Mouse (Mus musculus): ENCODE measurements around the gene Ttc7b. TPM values are rescaled to one million over a fixed set of nuclear protein-coding genes. Genes with fewer than 3 reads are reported as not detected.

Ttc7b gene
- polyA plus RNA-seq, 1 experiment from 2014 or later = 4.3 TPM

- WGBS = 72% methylated on average over 1 of the region's 1 CpGs
- no peak for ATAC-seq (replicated peaks; ENCODE audit: low FRiP score)
- Histone ChIP-seq H3K4me3 (replicated peaks) (no peak overlapping the region), H3K9me3 (replicated peaks) (no peaks in the 10 kb centered on the region), H3K9ac (no peak overlapping the region), H3K4me2 (no peak overlapping the region), H3K4me1 (peaks cover 26% of the 10 kb centered on the region), H3K27me3 (no peaks in the 10 kb centered on the region), H3K36me3 (no peaks in the 10 kb centered on the region), H3K27ac (no peak overlapping the region)
Observed at GRCm38 (mm10) chr12:100283283-100283682, 237.3 kb downstream of the Ttc7b start.

DNA sequence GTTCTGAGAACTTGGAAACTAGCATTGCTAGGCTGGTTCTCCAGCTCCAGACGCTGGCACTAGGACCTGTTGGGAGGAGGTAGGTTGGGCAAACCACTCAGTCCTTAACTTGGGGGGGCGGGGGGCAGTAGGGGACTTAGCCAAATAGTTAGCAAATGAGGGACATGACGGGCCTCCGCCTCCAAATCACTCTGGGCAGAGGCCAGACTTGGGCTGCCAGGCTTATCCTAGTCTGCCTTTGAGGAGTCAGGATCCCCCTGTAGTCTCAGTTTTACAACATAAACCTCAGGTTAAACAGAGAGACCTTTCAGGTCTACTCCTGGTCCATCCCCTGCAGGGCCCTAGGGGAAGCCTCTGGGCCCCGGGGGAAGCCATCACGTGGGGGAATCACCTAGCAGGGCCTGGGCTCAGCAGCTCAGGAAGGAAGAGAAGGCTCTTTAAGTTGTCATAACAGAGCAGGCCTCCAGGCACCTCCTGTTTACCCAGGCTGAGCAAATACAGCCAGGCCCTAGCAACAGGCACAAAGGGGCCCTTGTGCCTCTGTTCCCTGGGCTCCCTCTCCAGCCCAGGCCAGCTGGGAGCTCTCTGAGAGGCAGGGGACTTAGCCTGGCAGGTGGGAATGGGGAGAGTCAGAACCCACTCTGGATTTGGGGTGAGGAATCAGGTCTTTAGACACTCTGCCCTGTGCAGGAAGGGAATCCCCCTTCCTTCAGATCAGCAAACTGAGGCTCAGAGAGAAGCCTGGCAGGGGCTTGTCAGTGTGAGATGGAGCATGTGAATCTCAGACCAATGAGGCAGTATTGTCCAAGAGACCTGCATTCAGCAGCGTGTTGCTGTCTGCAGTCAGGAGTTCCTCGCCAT is 238.4 kb downstream of the Ttc7b start:
- Histone ChIP-seq H3K27ac (peak overlapping the region; percentile 59), H3K36me3 (no peaks in the 10 kb centered on the region), H3K4me1 (peaks cover 29% of the 10 kb centered on the region), H3K4me2 (no peak overlapping the region), H3K27me3 (no peaks in the 10 kb centered on the region), H3K4me3 (replicated peaks) (no peak overlapping the region), H3K9ac (no peak overlapping the region), H3K9me3 (replicated peaks) (no peaks in the 10 kb centered on the region)
- WGBS = 61% methylated on average over 8 of the region's 8 CpGs
- peak; percentile 61 for ATAC-seq (replicated peaks; ENCODE audit: low FRiP score)

- peak; percentile 29; the same call in 1 of the 2 replicates for ATAC-seq (replicated peaks; ENCODE audit: low FRiP score)
- Histone ChIP-seq H3K4me1 (peaks cover 39% of the 10 kb centered on the region), H3K9me3 (replicated peaks) (no peaks in the 10 kb centered on the region), H3K27ac (peak overlapping the region; percentile 9; the same call in 1 of the 2 replicates), H3K36me3 (no peaks in the 10 kb centered on the region), H3K4me2 (no peak overlapping the region), H3K4me3 (replicated peaks) (no peak overlapping the region), H3K9ac (no peak overlapping the region), H3K27me3 (no peaks in the 10 kb centered on the region)
- WGBS = 53% methylated on average over 4 of the region's 4 CpGs
Observed at GRCm38 (mm10) chr12:100280972-100281794, 239.4 kb downstream of the Ttc7b start.

DNA sequence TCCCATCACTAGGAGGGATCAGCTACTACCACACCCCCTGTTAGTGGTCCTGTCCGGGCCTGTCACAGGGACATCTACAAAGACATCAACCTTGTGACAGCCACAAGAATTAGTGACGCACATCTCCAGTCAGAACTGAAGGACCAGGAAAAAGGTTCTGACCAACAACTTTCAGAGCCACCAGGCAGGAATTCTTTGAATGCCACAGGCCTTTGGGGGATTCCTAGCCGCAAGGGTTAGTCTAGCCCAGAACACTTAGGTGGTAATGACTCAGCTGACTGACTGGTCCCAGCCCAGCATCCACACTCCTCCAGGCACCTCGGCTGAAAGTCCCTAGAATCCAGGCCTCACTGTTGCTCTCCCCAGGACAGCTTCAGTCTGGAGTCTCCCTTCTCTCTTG is 240.7 kb downstream of the Ttc7b start:
- no peaks in the 10 kb centered on the region for H3K9me3 ChIP-seq (replicated peaks)
- no peak overlapping the region for H3K9ac ChIP-seq
- no peaks in the 10 kb centered on the region for H3K27me3 ChIP-seq
- peaks cover 41% of the 10 kb centered on the region for H3K4me1 ChIP-seq
- no peak overlapping the region for H3K4me3 ChIP-seq (replicated peaks)
- no peak for ATAC-seq (replicated peaks; ENCODE audit: low FRiP score)
- H3K27ac ChIP-seq = no peak overlapping the region
- 75% methylated on average over 4 of the region's 4 CpGs for WGBS
- no peak overlapping the region for H3K4me2 ChIP-seq
- no peaks in the 10 kb centered on the region for H3K36me3 ChIP-seq

DNA sequence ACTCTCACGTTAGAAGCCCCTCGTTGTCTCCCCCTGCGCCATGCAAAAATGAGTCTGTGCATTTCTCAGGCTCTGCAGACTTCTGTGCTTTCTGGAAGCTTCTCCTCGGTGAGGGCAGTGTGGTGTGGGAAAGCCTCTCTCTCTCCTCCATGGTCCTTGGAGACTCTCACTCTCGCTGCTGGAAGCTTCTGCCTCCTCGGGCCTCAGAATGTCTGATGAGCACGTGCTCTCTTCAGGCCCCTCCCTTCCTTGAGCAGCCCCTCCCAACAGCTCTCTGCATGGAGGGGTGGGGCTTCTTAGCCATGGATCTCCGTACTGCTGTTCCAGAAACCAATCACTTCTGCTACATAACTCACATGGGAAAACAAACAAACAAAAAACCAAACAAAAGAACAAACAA is 242.3 kb downstream of the Ttc7b start:
- Histone ChIP-seq H3K4me3 (replicated peaks) (no peak overlapping the region), H3K27me3 (no peaks in the 10 kb centered on the region), H3K4me1 (peaks cover 41% of the 10 kb centered on the region), H3K36me3 (no peaks in the 10 kb centered on the region), H3K4me2 (no peak overlapping the region), H3K9me3 (replicated peaks) (no peaks in the 10 kb centered on the region), H3K27ac (no peak overlapping the region), H3K9ac (no peak overlapping the region)
- 0 out of 2 replicates have a peak, but pooled peaks have one; percentile 5 for ATAC-seq (replicated peaks; ENCODE audit: low FRiP score)
- WGBS = 41% methylated on average over 8 of the region's 8 CpGs

GRCm38 (mm10) chr12:100277534-100277905 is 243.1 kb downstream of the Ttc7b start:
- Histone ChIP-seq H3K4me1 (peaks cover 40% of the 10 kb centered on the region), H3K27ac (no peak overlapping the region)
- 78% methylated on average over 3 of the region's 3 CpGs for WGBS

GRCm38 (mm10) chr12:100276607-100277533 is 243.8 kb downstream of the Ttc7b start:
- WGBS = 61% methylated on average over 20 of the region's 20 CpGs
- no peak for ATAC-seq (replicated peaks; ENCODE audit: low FRiP score)
- peak overlapping the region; percentile 15; the same call in 1 of the 2 replicates for H3K27ac ChIP-seq
- H3K9me3 ChIP-seq (replicated peaks) = no peaks in the 10 kb centered on the region
- no peaks in the 10 kb centered on the region for H3K27me3 ChIP-seq
- H3K4me2 ChIP-seq = no peak overlapping the region
- H3K4me1 ChIP-seq = peaks cover 34% of the 10 kb centered on the region
- H3K9ac ChIP-seq = no peak overlapping the region
- no peaks in the 10 kb centered on the region for H3K36me3 ChIP-seq
- no peak overlapping the region for H3K4me3 ChIP-seq (replicated peaks)

More at GRCm38 (mm10) chr12:100277534-100277905, 243.1 kb downstream of the Ttc7b start:
- Histone ChIP-seq H3K27me3 (no peaks in the 10 kb centered on the region), H3K9ac (no peak overlapping the region), H3K4me2 (no peak overlapping the region), H3K36me3 (no peaks in the 10 kb centered on the region), H3K9me3 (replicated peaks) (no peaks in the 10 kb centered on the region), H3K4me3 (replicated peaks) (no peak overlapping the region)
- no peak for ATAC-seq (replicated peaks; ENCODE audit: low FRiP score)

- Histone ChIP-seq H3K4me1 (peaks cover 23% of the 10 kb centered on the region), H3K4me2 (no peak overlapping the region), H3K9me3 (replicated peaks) (no peaks in the 10 kb centered on the region), H3K27ac (no peak overlapping the region), H3K27me3 (no peaks in the 10 kb centered on the region), H3K36me3 (no peaks in the 10 kb centered on the region), H3K9ac (no peak overlapping the region), H3K4me3 (replicated peaks) (no peak overlapping the region)
- ATAC-seq (replicated peaks; ENCODE audit: low FRiP score) = no peak
- 74% methylated on average over 5 of the region's 5 CpGs for WGBS
Observed at GRCm38 (mm10) chr12:100275850-100276249, 244.8 kb downstream of the Ttc7b start.

- H3K27ac ChIP-seq = no peak overlapping the region
- no peak overlapping the region for H3K9ac ChIP-seq
- no peak overlapping the region for H3K4me2 ChIP-seq
- no peaks in the 10 kb centered on the region for H3K36me3 ChIP-seq
- WGBS = 80% methylated on average over 2 of the region's 2 CpGs
- H3K4me3 ChIP-seq (replicated peaks) = no peak overlapping the region
- no peak for ATAC-seq (replicated peaks; ENCODE audit: low FRiP score)
- no peaks in the 10 kb centered on the region for H3K9me3 ChIP-seq (replicated peaks)
- H3K27me3 ChIP-seq = no peaks in the 10 kb centered on the region
- H3K4me1 ChIP-seq = peaks cover 17% of the 10 kb centered on the region
Observed at GRCm38 (mm10) chr12:100273033-100273432, 247.6 kb downstream of the Ttc7b start.

- no peak for ATAC-seq (replicated peaks; ENCODE audit: low FRiP score)
- 79% methylated on average over 9 of the region's 9 CpGs for WGBS
- H3K9ac ChIP-seq = no peak overlapping the region
Observed at GRCm38 (mm10) chr12:100269967-100270662, 250.5 kb downstream of the Ttc7b start.

GRCm38 (mm10) chr12:100268011-100268410 is 252.6 kb downstream of the Ttc7b start:
- WGBS = 10% methylated on average over 6 of the region's 6 CpGs

More at GRCm38 (mm10) chr12:100269967-100270662, 250.5 kb downstream of the Ttc7b start:
- Histone ChIP-seq H3K4me1 (no peaks in the 10 kb centered on the region), H3K9me3 (replicated peaks) (no peaks in the 10 kb centered on the region), H3K27ac (no peak overlapping the region), H3K4me3 (replicated peaks) (no peak overlapping the region), H3K27me3 (no peaks in the 10 kb centered on the region), H3K4me2 (no peak overlapping the region), H3K36me3 (no peaks in the 10 kb centered on the region)

More at GRCm38 (mm10) chr12:100268011-100268410, 252.6 kb downstream of the Ttc7b start:
- Histone ChIP-seq H3K27ac (no peak overlapping the region), H3K9ac (no peak overlapping the region), H3K36me3 (no peaks in the 10 kb centered on the region), H3K9me3 (replicated peaks) (no peaks in the 10 kb centered on the region), H3K27me3 (no peaks in the 10 kb centered on the region), H3K4me1 (no peaks in the 10 kb centered on the region), H3K4me3 (replicated peaks) (no peak overlapping the region), H3K4me2 (no peak overlapping the region)
- ATAC-seq (replicated peaks; ENCODE audit: low FRiP score) = peak; percentile 62; the same call in 1 of the 2 replicates
